Mouse (Mus musculus) forebrain, embryonic 14.5 days (tissue): ENCODE results near the gene Ncapg2. TPM values are rescaled to one million over a fixed set of nuclear protein-coding genes. Genes with fewer than 3 reads are reported as not detected.

ENCODE experiments used
- ATAC-seq: fragments of 200-750 bp; cut with Nextera tagmentation; 2 replicates; pipeline ENCODE4 v1.8.0; 2017; ENCODE audit warnings: mild to moderate bottlenecking, moderate library complexity
- DNase-seq: peaks from one replicate; pipeline ENCODE4 v3.0.0-alpha.2; 2015; ENCODE audit warnings: low spot score
- H3K27ac ChIP-seq: fragments of 300-500 bp; sonication (generic); 2 replicates; pipeline ENCODE4 v1.5.1; 2014; ENCODE audit warnings: low read depth, mild to moderate bottlenecking, control low read depth, low read length, moderate library complexity
- H3K27me3 ChIP-seq: fragments of 300-500 bp; sonication (generic); replicated peaks from 2 replicates; pipeline ENCODE4 v1.6.1; 2014; ENCODE audit warnings: low read length, control low read depth, mixed read lengths; ENCODE audit not compliant: control insufficient read depth, insufficient read depth
- H3K36me3 ChIP-seq: fragments of 300-500 bp; sonication (generic); 2 replicates; pipeline ENCODE4 v1.6.1; 2014; ENCODE audit warnings: low read length, control low read depth; ENCODE audit not compliant: control insufficient read depth, insufficient read depth
- H3K4me1 ChIP-seq: fragments of 300-500 bp; sonication (generic); 2 replicates; pipeline ENCODE4 v1.6.1; 2014; ENCODE audit warnings: antibody characterized with exemption, low read length, control low read depth; ENCODE audit not compliant: control insufficient read depth, insufficient read depth
- H3K4me2 ChIP-seq: fragments of 300-500 bp; sonication (generic); 2 replicates; pipeline ENCODE4 v1.6.1; 2014; ENCODE audit warnings: mild to moderate bottlenecking, control low read depth, low read length
- H3K4me3 ChIP-seq: fragments of 300-500 bp; sonication (generic); 2 replicates; pipeline ENCODE4 v1.5.1; 2014; ENCODE audit warnings: low read depth, low read length, control low read depth
- H3K9ac ChIP-seq: fragments of 300-500 bp; sonication (generic); 2 replicates; pipeline ENCODE4 v1.6.1; 2014; ENCODE audit warnings: mild to moderate bottlenecking, low read length, control low read depth, moderate library complexity
- H3K9me3 ChIP-seq: fragments of 300-500 bp; sonication (generic); replicated peaks from 2 replicates; pipeline ENCODE4 v1.6.1; 2016; ENCODE audit warnings: low read length, control low read depth, mixed read lengths; ENCODE audit not compliant: control insufficient read depth
- WGBS: fragments of 180-500 bp; shearing (Covaris S2); extraction: QIAGEN DNeasy Blood & Tissue Kit; methylation state at CpG from one replicate; pipeline ENCODE4 v1.1.7; 2014; 5-methylcytosine and 5-hydroxymethylcytosine counted together
- polyA plus RNA-seq: library from polyadenylated mRNA; unstranded; fragments of >200 nt; fragmentation: Nextera tagmentation; extraction: Ambion mirVana; gene quantifications from 2 replicates; pipeline ENCODE4 v1.2.1, GENCODE M21; 2014

The Ncapg2 gene
- polyA plus RNA-seq, 1 experiment from 2014 or later = 19.7 TPM

GRCm38 (mm10) chr12:116485591-116486403, 80.6 kb downstream of the Ncapg2 start, which contains the start of gene Ptprn2:
Ptprn2 (plus strand) TSS chr12:116485720.
- Histone ChIP-seq H3K4me2 (peak within 1 kb of the TSS; percentile 90), H3K9me3 (no peaks in the 10 kb centered on the region), H3K4me3 (peak within 1 kb of the TSS; percentile 69), H3K27me3 (no peaks in the 10 kb centered on the region), H3K4me1 (peaks cover 5% of the 10 kb centered on the region), H3K36me3 (no peaks in the 10 kb centered on the region), H3K9ac (peak within 1 kb of the TSS; percentile 76), H3K27ac (peak within 1 kb of the TSS; percentile 80)
- peak; percentile 94 for ATAC-seq
- peak; percentile 86 for DNase-seq
- WGBS = under 1% methylated on average over 72 of the region's 86 CpGs

GRCm38 (mm10) chr12:116486404-116486730, 81.2 kb downstream of the Ncapg2 start:
- ATAC-seq (peak; percentile 21; the same call in 1 of the 2 replicates), DNase-seq (no peak)
- Histone ChIP-seq H3K9me3 (no peaks in the 10 kb centered on the region), H3K4me1 (peaks cover 5% of the 10 kb centered on the region), H3K27ac (peak overlapping the region; percentile 80), H3K4me2 (peak overlapping the region; percentile 90), H3K4me3 (peak overlapping the region; percentile 69), H3K9ac (peak overlapping the region; percentile 76), H3K36me3 (no peaks in the 10 kb centered on the region), H3K27me3 (no peaks in the 10 kb centered on the region)
- 2% methylated on average over 10 of the region's 10 CpGs for WGBS

GRCm38 (mm10) chr12:116488836-116489235, 83.6 kb downstream of the Ncapg2 start:
- Histone ChIP-seq H3K9me3 (no peaks in the 10 kb centered on the region), H3K9ac (no peak overlapping the region), H3K4me3 (no peak overlapping the region), H3K4me1 (peaks cover 5% of the 10 kb centered on the region), H3K27me3 (no peaks in the 10 kb centered on the region), H3K36me3 (no peaks in the 10 kb centered on the region), H3K27ac (no peak overlapping the region), H3K4me2 (no peak overlapping the region)
- no peak for ATAC-seq
- 57% methylated on average over 8 of the region's 8 CpGs for WGBS
- no peak for DNase-seq

- Histone ChIP-seq H3K4me1 (0 out of 2 replicates have a peak, but pooled peaks cover 2% of the 10 kb centered on the region), H3K36me3 (no peaks in the 10 kb centered on the region), H3K27me3 (no peaks in the 10 kb centered on the region), H3K4me3 (no peak overlapping the region), H3K4me2 (no peak overlapping the region), H3K9me3 (no peaks in the 10 kb centered on the region), H3K9ac (no peak overlapping the region), H3K27ac (no peak overlapping the region)
- ATAC-seq = no peak
- 92% methylated on average over 5 of the region's 5 CpGs for WGBS
- DNase-seq = no peak
Measured at GRCm38 (mm10) chr12:116490575-116491356, 85.6 kb downstream of the Ncapg2 start.

- Histone ChIP-seq H3K4me3 (no peak overlapping the region), H3K27me3 (no peaks in the 10 kb centered on the region), H3K36me3 (no peaks in the 10 kb centered on the region), H3K4me1 (no peaks in the 10 kb centered on the region), H3K27ac (no peak overlapping the region), H3K4me2 (no peak overlapping the region), H3K9me3 (no peaks in the 10 kb centered on the region), H3K9ac (no peak overlapping the region)
- ATAC-seq (no peak), DNase-seq (no peak)
Measured at GRCm38 (mm10) chr12:116498666-116499065, 93.5 kb downstream of the Ncapg2 start.

- no peak overlapping the region for H3K9ac ChIP-seq
- H3K4me2 ChIP-seq = no peak overlapping the region
- no peak overlapping the region for H3K27ac ChIP-seq
- H3K4me3 ChIP-seq = no peak overlapping the region
- no peaks in the 10 kb centered on the region for H3K4me1 ChIP-seq
- 89% methylated on average over 11 of the region's 11 CpGs for WGBS
- no peak for ATAC-seq
- peak; percentile 7 for DNase-seq
- H3K9me3 ChIP-seq = no peaks in the 10 kb centered on the region
- H3K36me3 ChIP-seq = no peaks in the 10 kb centered on the region
- H3K27me3 ChIP-seq = no peaks in the 10 kb centered on the region
Measured at GRCm38 (mm10) chr12:116500652-116501051, 95.5 kb downstream of the Ncapg2 start.

GRCm38 (mm10) chr12:116512482-116512881, 107.3 kb downstream of the Ncapg2 start:
- 89% methylated on average over 1 of the region's 1 CpGs for WGBS
- DNase-seq = no peak
- no peak overlapping the region for H3K4me3 ChIP-seq
- H3K4me2 ChIP-seq = no peak overlapping the region
- H3K36me3 ChIP-seq = no peaks in the 10 kb centered on the region
- H3K9me3 ChIP-seq = no peaks in the 10 kb centered on the region
- no peak overlapping the region for H3K9ac ChIP-seq
- H3K4me1 ChIP-seq = no peaks in the 10 kb centered on the region
- no peak overlapping the region for H3K27ac ChIP-seq
- no peaks in the 10 kb centered on the region for H3K27me3 ChIP-seq
- ATAC-seq = no peak
